Mouse (Mus musculus) liver (tissue): ENCODE measurements around the gene Dusp1.

Experiments used
- DNase-seq: peaks from one replicate; pipeline ENCODE4 v3.0.0-alpha.2; 2020; ENCODE audit warnings: mixed read lengths

Dusp1 gene

GRCm38 (mm10) chr17:26458049-26458448 is 103.9 kb downstream of the Dusp1 start:
- DNase-seq, result no peak

DNA sequence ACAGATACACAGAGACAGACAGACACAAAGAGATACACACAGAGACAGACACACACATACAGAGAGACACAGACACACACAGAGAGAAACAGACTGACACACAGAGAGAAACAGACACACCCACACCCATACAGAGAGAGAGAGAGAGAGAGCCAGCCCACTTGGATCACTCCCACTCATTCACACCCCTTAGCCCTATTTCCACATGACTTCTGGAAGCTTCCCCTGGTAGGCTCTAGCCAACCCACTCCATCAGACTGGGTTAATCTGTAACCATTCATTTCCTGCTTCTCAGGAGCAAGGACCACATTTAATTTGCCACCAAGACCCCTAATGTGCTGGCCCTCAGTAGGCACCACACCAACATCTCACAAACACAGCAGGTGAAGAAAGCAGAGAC is 104.4 kb downstream of the Dusp1 start:
- no peak for DNase-seq
